Mouse (Mus musculus) regulatory T cell (primary cell): ENCODE results near the gene Appbp2.

Source experiments
- in situ Hi-C: fragments of 300-600 bp; cut with MboI, MseI; formaldehyde crosslinking; loops from one replicate; pipeline ENCODE4 v1.15.1; 2025; ENCODE audit warnings: high pct_unique_total_duplicates

The Appbp2 gene

GRCm38 (mm10) chr11:85234990-85235841, at the start of gene Appbp2:
TSS of gene Appbp2 (minus strand) at chr11:85235130.
- in situ Hi-C loops: no loop called here

- in situ Hi-C loops: loop anchor here (5.0 kb wide), 1 partner anchor 61 kb away; no protein-coding TSS in a partner anchor
Observed at GRCm38 (mm10) chr11:85281219-85281878, 46.4 kb upstream of the Appbp2 start.

GRCm38 (mm10) chr11:85278175-85278574, 43.2 kb upstream of the Appbp2 start:
- in situ Hi-C loops: no loop called here

DNA sequence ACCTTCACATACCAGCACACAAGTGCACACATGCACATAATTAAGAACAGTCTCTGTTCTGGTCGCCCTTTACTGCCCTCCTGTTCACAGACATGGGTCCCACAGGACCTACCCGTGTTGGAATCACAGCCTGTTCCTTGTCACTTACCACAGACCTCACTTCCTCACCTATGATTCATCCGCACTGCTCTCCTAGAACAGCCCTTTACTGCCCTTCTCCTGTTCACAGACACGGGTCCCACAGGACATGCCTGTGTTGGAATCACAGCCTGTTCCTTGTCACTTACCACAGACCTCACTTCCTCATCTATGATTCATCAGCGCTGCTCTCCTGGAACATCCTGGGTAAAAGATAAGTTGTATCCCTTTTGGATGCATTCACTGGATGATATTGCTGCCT, 42.7 kb upstream of the Appbp2 start:
- in situ Hi-C loops: no loop called here

GRCm38 (mm10) chr11:85275151-85275550, 40.2 kb upstream of the Appbp2 start:
- in situ Hi-C loops: no loop called here

- in situ Hi-C loops: no loop called here
Observed at GRCm38 (mm10) chr11:85273299-85273698, 38.4 kb upstream of the Appbp2 start.

GRCm38 (mm10) chr11:85270631-85271030, 35.7 kb upstream of the Appbp2 start:
- in situ Hi-C loops: no loop called here

- in situ Hi-C loops: loop anchor here (5.0 kb wide), 1 partner anchor 50 kb away; no protein-coding TSS in a partner anchor
Observed at GRCm38 (mm10) chr11:85267393-85267792, 32.5 kb upstream of the Appbp2 start.

GRCm38 (mm10) chr11:85264635-85265034, 29.7 kb upstream of the Appbp2 start:
- in situ Hi-C loops: loop anchor here (5.0 kb wide), 1 partner anchor 53 kb away; no protein-coding TSS in a partner anchor

GRCm38 (mm10) chr11:85261192-85261591, 26.3 kb upstream of the Appbp2 start:
- in situ Hi-C loops: no loop called here

DNA sequence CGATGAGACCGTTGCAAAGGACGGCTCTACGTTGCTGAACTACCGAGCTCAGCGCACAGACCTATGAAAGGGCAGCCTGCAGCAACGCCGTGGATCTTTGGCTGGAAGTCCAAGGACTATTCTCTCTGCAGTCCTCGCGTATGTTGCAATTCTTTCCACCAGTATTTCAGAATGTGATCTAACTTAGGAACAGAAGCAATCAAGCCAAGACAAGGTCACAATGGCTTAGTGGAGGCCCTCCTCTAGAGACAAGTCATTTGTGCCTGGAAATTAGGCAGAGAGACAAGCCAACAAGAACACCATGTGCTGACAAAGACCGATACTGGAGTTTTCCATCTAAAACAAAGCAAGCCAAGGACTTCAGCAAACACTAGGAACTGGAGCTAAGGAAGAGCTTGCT, 24.0 kb upstream of the Appbp2 start:
- in situ Hi-C loops: loop anchor here (5.0 kb wide), 1 partner anchor 82 kb away; no protein-coding TSS in a partner anchor

GRCm38 (mm10) chr11:85255471-85256027, 20.6 kb upstream of the Appbp2 start:
- in situ Hi-C loops: loop anchor here (5.0 kb wide), 1 partner anchor 78 kb away; no protein-coding TSS in a partner anchor

DNA sequence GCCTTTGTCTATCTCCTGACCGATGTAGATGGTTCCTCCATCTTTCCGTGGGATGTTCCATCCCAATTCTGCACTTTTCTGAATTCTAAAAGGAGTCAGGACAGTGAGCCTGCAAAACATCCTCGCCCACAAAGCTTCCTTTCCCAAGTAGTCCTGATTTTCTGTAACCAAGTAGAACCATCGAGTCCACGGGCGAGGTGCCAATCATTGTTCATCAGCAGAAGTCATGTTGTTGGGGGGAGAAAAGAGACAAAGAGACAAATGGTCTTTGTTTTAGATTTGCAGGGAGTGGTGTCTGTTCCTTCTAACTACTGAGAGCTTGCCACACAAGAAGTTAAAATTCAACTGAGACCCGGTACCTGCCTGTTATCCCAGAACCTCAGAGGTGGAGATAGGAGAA, 18.7 kb upstream of the Appbp2 start:
- in situ Hi-C loops: no loop called here

GRCm38 (mm10) chr11:85253006-85253405, 18.1 kb upstream of the Appbp2 start:
- in situ Hi-C loops: no loop called here

DNA sequence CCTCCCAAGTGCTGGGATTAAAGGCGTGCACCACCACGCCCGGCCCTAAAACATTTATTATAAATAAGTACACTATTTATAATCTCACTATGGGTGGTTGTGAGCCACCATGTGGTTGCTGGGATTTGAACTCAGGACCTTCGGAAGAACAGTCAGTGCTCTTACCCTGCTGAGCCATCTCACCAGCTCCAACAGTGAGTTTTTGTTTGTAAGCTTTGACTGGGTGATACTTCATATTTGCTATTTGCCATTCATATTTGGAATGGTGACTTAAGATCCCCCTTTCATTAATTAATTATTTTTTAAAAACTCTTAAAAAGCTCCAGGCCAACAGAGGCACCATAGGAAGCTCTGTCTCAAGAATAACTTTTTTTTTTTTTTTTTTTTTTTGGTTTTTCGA, 17.0 kb upstream of the Appbp2 start:
- in situ Hi-C loops: no loop called here

DNA sequence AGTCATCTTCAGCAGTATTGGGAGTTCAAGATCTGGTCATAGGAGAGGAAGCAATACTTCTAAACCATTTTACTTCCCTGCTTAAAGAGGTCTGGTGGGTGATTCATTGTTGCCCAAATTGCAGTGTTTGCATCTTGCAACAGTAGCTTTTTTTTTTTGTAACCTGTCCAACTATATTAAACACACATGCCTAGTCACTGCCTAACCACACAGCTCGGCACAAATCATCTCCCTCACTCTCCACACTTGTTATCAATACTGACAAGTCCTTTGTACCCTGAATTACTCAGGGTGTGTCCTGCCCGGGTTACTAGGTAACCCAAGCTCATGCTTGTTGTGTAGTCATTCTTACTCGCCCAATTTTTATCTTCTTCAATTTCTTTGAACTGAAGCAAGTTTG, 15.5 kb upstream of the Appbp2 start:
- in situ Hi-C loops: no loop called here

- in situ Hi-C loops: no loop called here
Observed at GRCm38 (mm10) chr11:85249338-85249737, 14.4 kb upstream of the Appbp2 start.

DNA sequence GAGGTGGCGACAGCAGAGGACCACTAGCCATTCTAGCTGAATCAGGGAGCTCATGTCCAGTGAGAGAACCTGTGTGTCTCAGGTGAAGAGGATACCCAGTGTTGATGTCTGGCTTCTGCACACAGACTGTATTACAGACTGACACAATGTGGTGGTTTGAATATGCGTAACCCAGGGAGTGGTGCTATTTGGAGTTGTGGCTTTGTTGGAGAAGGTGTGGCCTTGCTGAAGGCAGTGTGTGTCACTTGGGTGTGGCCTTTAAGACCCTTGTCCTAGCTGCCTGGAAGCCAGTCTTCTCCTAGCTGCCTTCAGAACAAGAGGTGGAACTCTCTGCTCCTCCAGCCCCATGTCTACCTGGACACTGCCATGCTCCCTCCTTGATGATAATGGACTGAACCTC, 13.2 kb upstream of the Appbp2 start:
- in situ Hi-C loops: no loop called here

- in situ Hi-C loops: no loop called here
Observed at GRCm38 (mm10) chr11:85241226-85241625, 6.3 kb upstream of the Appbp2 start.

DNA sequence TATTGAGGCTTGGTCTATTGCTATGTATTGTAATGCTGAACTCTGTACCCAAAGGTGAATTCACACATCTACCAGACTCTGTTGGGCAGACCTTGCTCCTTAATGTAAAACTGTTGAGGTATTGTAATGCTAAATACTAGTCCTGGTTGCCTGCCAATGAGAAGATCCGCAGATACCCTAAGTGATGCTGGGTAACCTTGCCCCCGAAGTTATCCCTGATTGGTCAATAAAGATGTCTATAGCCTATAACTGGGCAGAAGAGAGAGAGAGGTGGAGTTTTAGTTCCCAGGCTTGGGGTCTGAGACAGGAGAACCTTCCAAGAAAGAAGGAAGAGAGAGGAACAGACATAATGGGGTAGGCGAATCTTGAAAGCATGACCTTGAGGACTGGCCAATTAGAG, 5.3 kb upstream of the Appbp2 start:
- in situ Hi-C loops: no loop called here

GRCm38 (mm10) chr11:85234363-85234989, 454 bp downstream of the Appbp2 start:
- in situ Hi-C loops: no loop called here

DNA sequence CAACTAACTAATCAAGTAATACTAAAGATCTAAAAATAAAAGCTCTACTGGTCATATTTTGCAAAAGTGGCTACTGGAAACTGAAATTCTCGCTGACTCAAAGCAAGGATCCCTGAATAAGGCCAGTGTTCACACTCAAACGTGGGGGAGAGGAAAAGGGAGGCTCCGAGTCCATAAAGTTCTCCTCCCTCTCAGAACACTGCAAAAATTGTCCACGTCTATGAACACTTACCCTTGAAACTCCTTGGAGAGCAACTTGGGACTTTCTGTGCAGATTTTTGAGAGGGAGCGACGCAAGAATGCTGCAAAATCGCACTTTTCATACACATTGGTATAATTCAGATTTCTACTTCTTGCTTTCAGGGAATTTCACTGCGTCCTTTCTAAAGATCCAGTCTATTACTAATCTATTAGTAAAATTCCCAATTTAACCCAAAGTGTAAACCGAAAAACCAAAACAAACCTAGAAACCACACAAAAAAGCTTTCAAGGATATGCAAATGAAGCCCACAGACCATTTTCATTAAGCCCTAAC, 1.2 kb downstream of the Appbp2 start:
- in situ Hi-C loops: no loop called here
